Mouse (Mus musculus) embryonic facial prominence, embryonic 15.5 days (tissue): ENCODE measurements around the gene C7. TPM values are rescaled to one million over a fixed set of nuclear protein-coding genes. Genes with fewer than 3 reads are reported as not detected.
"Not testable (repeated sequence)": the region's sequence is repeated elsewhere in the genome, so short reads cannot be mapped to it uniquely, and the experiment has no call there.

Experiments
- ATAC-seq: fragments of 200-750 bp; cut with Nextera tagmentation; 2 replicates; pipeline ENCODE4 v1.8.0; 2017; ENCODE audit warnings: low read depth, moderate TSS enrichment; ENCODE audit not compliant: insufficient number of reproducible peaks, low FRiP score, low TSS enrichment
- H3K27ac ChIP-seq: fragments of 300-500 bp; sonication (generic); replicated peaks from 2 replicates; pipeline ENCODE4 v1.5.1; 2015; ENCODE audit warnings: mild to moderate bottlenecking, inconsistent platforms
- H3K27me3 ChIP-seq: fragments of 300-500 bp; sonication (generic); 2 replicates; pipeline ENCODE4 v1.6.1; 2015; ENCODE audit warnings: inconsistent platforms
- H3K36me3 ChIP-seq: fragments of 300-500 bp; sonication (generic); 2 replicates; pipeline ENCODE4 v1.6.1; 2015; ENCODE audit warnings: mild to moderate bottlenecking, inconsistent platforms
- H3K4me1 ChIP-seq: fragments of 300-500 bp; sonication (generic); 2 replicates; pipeline ENCODE4 v1.6.1; 2015; ENCODE audit warnings: inconsistent platforms
- H3K4me2 ChIP-seq: fragments of 300-500 bp; sonication (generic); replicated peaks from 2 replicates; pipeline ENCODE4 v1.6.1; 2015; ENCODE audit warnings: mild to moderate bottlenecking, inconsistent platforms
- H3K4me3 ChIP-seq: fragments of 300-500 bp; sonication (generic); replicated peaks from 2 replicates; pipeline ENCODE4 v1.5.1; 2015; ENCODE audit warnings: mild to moderate bottlenecking, inconsistent platforms
- H3K9ac ChIP-seq: fragments of 300-500 bp; sonication (generic); 2 replicates; pipeline ENCODE4 v1.6.1; 2015; ENCODE audit warnings: inconsistent platforms
- H3K9me3 ChIP-seq: fragments of 300-500 bp; sonication (generic); replicated peaks from 2 replicates; pipeline ENCODE4 v1.6.1; 2016; ENCODE audit warnings: inconsistent platforms
- WGBS: fragments of 180-500 bp; shearing (Covaris S2); methylation state at CpG from one replicate; pipeline ENCODE4 v1.1.7; 2015; 5-methylcytosine and 5-hydroxymethylcytosine counted together
- polyA plus RNA-seq: library from polyadenylated mRNA; unstranded; fragments of >200 nt; fragmentation: Nextera tagmentation; extraction: Ambion mirVana; gene quantifications from 2 replicates; pipeline ENCODE4 v1.2.1, GENCODE M21; 2015

C7 gene
- polyA plus RNA-seq, 1 experiment from 2014 or later = not detected

DNA sequence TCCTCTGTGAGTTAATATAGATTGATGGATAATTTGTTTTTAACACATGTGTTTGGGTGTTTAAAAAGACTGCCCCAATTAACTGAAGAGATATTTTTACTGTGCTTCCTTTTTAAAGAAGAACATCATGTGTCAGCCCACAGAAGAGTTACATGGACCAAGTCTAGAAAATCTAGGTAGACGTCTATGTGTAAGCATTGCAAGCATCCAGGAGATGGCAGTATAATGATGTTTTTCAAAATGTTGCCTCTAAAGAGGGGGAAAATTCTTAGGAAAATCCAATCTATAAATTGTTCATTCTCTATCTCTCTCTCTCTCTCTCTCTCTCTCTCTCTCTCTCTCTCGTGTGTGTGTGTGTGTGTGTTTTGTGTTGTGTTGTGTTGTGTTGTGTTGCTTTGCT lies 22.6 kb upstream of the C7 start:
- 7% methylated on average over 2 of the region's 2 CpGs for WGBS
- ATAC-seq = no peak
- H3K36me3 ChIP-seq = no peaks in the 10 kb centered on the region

DNA sequence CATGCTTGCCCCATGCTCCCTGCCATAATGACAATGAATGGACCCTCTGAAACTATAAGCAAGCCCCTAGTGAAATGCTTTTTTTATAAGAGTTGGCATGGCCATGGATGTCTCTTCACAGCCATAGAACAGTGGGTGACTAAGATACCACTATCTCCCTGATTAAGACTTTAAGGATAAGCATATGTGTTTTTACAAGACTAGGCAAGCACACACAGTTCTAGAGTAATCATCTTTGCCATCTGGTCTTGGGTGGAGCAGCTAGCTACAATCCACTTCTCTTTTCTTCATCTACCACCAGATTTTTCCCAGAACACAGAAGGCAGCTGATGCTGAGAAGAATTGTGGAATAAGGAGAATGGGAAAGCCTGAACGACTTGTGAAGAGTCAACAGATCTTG lies 17.7 kb upstream of the C7 start:
- Histone ChIP-seq H3K4me1 (no peaks in the 10 kb centered on the region), H3K9me3 (no peaks in the 10 kb centered on the region), H3K9ac (no peak overlapping the region), H3K36me3 (no peaks in the 10 kb centered on the region), H3K27ac (no peak overlapping the region), H3K4me3 (no peak overlapping the region), H3K27me3 (no peaks in the 10 kb centered on the region), H3K4me2 (no peak overlapping the region)
- WGBS = 85% methylated on average over 1 of the region's 1 CpGs
- no peak for ATAC-seq

More for the DNA sequence above, 22.6 kb upstream of the C7 start:
- Histone ChIP-seq H3K4me1 (no peaks in the 10 kb centered on the region), H3K27me3 (no peaks in the 10 kb centered on the region), H3K9me3 (no peaks in the 10 kb centered on the region), H3K4me2 (no peak overlapping the region), H3K4me3 (no peak overlapping the region), H3K27ac (no peak overlapping the region), H3K9ac (no peak overlapping the region)

DNA sequence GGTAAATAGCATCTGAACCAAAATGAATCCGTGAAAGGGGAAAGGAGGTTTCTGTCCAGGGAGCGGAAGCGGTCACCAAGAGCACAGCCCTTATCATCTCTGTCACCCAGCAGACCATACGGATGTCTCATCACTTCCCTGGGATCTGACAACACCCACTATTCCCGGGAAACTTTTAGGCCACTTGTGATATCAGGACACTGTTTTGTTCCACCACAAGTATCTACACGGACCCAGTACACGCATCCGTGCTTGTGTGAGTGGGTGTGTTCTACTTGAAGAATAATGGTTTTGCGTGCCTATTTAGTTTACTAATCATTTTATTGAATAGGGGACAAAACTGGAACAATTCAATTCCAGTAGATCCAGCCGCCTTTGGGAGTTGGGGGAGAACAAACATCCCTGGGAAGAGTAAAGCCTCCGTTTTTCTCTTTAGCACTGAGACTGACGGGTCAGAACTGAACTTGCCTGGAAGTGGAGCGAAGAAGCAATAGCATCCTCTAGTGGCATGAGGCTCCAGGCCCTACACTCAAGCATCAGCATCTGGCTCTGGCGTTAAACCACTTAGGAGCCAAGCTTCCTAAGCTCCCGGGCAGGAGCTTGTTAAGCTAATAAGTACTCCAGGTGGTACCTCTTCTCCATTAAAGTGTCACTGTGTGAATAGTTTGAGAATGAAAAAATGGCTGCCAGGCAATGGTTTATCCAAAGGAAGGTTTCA lies 5.4 kb upstream of the C7 start:
- H3K36me3 ChIP-seq = no peaks in the 10 kb centered on the region
- H3K27ac ChIP-seq = no peak overlapping the region
- H3K27me3 ChIP-seq = no peaks in the 10 kb centered on the region
- H3K9me3 ChIP-seq = no peaks in the 10 kb centered on the region
- H3K4me3 ChIP-seq = no peak overlapping the region
- WGBS = 53% methylated on average over 15 of the region's 15 CpGs
- H3K4me1 ChIP-seq = no peaks in the 10 kb centered on the region
- no peak for ATAC-seq
- no peak overlapping the region for H3K9ac ChIP-seq
- H3K4me2 ChIP-seq = no peak overlapping the region

DNA sequence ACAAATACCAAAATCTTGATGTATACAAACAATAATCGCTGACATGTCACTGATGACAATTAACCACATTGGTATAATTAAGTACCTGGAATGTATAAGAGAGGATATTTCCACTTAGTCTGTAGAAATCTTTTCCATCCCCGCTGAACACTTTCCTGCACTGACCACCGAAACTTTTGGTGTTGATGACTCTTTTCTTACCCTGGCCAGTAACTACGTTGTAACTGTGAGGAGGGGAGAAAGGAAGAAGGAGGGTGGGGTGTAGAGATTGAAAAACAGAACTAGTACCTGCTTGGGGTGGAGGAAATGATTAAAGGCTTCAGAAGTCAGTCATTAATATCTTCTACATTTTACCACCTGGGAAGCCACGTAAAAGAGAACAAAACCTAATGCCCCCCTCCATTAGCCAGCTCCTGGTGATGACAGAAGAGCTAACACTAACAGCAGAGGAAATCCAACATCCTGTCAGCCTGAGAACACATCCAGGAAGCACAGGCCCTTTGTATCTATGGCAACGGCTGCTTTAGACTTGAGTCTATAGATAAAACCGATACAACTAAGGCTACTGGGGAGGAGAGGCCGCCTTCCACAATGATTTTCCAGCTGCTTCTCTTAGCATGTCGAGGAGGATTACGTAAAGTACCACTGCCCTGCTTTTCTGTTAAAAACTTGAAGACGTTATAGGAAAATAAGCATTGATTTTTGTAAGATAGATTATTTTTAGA lies 17.8 kb downstream of the C7 start:
- no peaks in the 10 kb centered on the region for H3K27me3 ChIP-seq
- H3K4me2 ChIP-seq = no peak overlapping the region
- ATAC-seq = no peak
- H3K36me3 ChIP-seq = no peaks in the 10 kb centered on the region
- no peak overlapping the region for H3K4me3 ChIP-seq
- H3K9ac ChIP-seq = no peak overlapping the region
- H3K27ac ChIP-seq = no peak overlapping the region
- H3K9me3 ChIP-seq = no peaks in the 10 kb centered on the region
- no peaks in the 10 kb centered on the region for H3K4me1 ChIP-seq
- 62% methylated on average over 11 of the region's 11 CpGs for WGBS

DNA sequence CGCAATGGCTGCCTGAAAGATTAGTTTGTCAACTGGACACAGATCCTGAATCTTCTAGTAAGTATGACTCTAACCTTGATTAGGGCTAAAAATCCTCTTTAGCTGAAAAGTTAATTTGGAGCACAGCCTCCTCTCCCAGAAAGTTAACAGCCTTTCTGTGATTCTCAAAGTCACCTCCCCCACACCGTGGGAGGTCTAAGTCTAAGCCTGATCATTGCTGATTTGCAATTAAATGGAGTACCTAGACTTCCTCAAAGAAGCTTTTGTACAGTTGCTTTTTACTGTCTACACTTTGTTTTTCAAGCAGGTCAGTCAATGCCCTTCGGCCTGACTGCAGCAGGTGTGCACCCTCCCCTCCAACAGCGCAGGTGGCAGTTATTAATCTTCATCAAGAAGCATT lies 34.3 kb downstream of the C7 start:
- Histone ChIP-seq H3K27me3 (no peaks in the 10 kb centered on the region), H3K36me3 (no peaks in the 10 kb centered on the region), H3K9me3 (no peaks in the 10 kb centered on the region), H3K4me3 (no peak overlapping the region), H3K27ac (no peak overlapping the region), H3K9ac (no peak overlapping the region), H3K4me2 (no peak overlapping the region), H3K4me1 (no peaks in the 10 kb centered on the region)
- no peak for ATAC-seq
- WGBS = 91% methylated on average over 4 of the region's 4 CpGs

DNA sequence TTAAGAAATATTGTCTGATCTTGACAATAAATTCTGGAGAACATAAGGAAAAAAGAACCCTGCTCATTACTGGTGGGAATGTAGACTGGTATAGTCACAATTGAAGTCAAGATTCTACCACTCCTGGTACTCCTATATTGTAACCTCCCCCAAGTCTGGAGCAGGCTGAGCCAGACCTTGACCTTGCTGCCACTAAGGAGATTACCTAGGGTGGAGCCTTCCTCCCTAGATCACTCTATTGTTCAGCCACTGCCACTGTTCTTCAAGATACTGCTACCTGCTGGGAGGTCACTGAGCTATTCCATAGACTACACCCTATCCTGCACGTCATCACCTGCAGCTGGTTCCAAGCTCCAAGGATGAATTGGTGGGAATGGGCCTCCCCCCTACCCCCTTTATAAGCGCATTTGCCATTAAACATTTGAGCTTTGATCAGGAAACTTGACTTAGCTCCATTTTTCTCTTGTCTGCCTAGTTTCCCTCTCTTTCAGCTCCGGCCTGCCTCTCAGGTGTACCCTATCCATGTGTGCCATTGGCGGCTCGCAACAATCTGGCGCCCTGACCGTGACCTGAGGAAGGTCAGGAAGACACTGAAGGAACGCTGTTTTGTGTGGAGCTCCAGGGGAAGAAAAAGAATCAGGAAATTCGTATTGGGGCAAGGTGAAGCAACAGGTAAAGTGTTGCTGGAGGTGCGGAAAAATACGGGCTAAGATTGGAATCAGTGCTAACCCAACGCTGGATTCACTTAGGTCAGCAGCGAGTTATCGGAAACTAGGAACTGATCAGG lies 39.9 kb downstream of the C7 start:
- H3K9ac ChIP-seq, H3K4me3 ChIP-seq, ATAC-seq, H3K27ac ChIP-seq, H3K4me1 ChIP-seq, H3K36me3 ChIP-seq, H3K9me3 ChIP-seq, H3K27me3 ChIP-seq, H3K4me2 ChIP-seq: not testable (repeated sequence)
- 90% methylated on average over 14 of the region's 14 CpGs for WGBS

DNA sequence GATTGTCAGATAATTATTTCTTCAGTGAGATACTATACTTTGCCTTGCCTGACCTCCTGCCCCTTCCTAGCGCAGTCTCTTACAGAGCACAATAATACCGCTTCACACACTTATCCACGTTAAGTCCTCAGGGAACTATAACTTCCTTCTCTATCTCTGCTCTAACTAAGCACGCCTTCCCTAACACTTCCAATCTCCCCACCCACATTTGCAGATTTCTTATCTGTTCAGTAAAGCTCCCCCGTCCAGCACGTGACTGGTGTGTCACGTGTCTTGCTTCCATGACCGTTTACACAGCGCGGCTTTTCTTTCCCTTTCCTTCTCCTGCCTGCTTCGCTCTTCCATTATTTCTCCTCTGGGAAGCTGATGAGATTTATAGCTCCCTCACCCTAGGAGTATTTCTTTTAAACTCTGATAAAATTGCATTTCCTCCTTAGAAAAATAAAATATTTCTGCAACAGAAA lies 53.9 kb downstream of the C7 start:
- Histone ChIP-seq H3K4me2 (no peak overlapping the region), H3K27me3 (no peaks in the 10 kb centered on the region), H3K4me1 (no peaks in the 10 kb centered on the region), H3K36me3 (no peaks in the 10 kb centered on the region), H3K9me3 (no peaks in the 10 kb centered on the region), H3K4me3 (no peak overlapping the region), H3K27ac (no peak overlapping the region), H3K9ac (no peak overlapping the region)
- 66% methylated on average over 11 of the region's 11 CpGs for WGBS
- no peak for ATAC-seq

DNA sequence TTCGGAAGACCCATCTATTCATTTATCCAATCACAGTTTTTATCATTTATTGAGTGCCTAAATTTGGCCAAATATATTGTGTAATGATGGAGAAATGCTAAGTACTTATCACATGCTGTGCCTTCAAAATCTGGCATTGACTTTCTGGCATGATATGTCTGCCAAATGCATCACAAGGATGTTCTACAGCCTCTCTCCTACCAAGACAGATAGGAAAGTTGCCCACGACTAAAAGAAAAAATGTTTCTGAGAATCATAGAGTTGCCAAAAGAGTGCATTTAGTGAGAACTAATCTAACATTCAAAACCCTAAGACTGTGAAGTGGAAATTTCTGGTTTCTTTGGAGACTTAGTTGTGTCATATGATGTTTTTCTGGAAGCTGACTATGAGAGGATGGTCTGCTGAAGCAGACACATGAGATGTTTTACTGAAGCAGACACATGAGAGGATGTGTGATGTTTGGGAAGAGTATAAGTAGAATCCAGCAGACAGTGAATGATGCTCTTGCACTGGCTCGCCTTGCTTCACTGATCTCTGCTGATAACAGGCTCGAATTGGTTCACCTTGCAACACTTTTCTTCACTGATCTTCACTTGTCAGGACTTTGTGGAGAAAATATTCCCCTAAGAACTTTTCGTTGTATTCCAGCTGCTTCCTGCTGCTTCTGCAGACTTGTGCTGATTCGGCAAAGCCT lies 59.9 kb downstream of the C7 start:
- Histone ChIP-seq H3K27ac (no peak overlapping the region), H3K4me2 (no peak overlapping the region), H3K27me3 (no peaks in the 10 kb centered on the region), H3K9me3 (no peaks in the 10 kb centered on the region), H3K9ac (no peak overlapping the region), H3K36me3 (no peaks in the 10 kb centered on the region), H3K4me3 (no peak overlapping the region), H3K4me1 (no peaks in the 10 kb centered on the region)
- no peak for ATAC-seq
- 79% methylated on average over 6 of the region's 6 CpGs for WGBS

DNA sequence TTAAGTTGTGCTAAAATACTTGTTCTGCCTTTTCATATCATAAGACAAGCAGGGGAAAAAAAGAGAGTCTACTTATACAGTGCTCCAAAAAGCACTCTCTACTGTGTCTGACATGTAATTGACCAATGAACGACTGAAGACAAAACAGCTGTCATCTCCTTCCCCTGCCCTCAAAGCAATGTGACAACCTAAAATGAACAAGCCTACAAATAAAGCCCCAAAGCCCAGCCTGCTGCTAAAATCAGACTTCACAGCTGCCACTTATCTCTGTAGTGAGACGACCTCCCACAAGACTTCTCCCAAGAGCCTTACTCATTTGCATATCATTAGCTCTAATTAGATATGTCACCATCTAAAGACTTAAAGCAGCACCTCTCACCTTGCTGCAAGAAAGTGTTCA lies 60.6 kb downstream of the C7 start:
- WGBS = 50% methylated on average over 2 of the region's 2 CpGs
- H3K9me3 ChIP-seq = no peaks in the 10 kb centered on the region
- no peaks in the 10 kb centered on the region for H3K36me3 ChIP-seq
- no peaks in the 10 kb centered on the region for H3K27me3 ChIP-seq
- no peak overlapping the region for H3K4me2 ChIP-seq
- ATAC-seq = no peak
- H3K27ac ChIP-seq = no peak overlapping the region
- no peaks in the 10 kb centered on the region for H3K4me1 ChIP-seq
- H3K4me3 ChIP-seq = no peak overlapping the region
- H3K9ac ChIP-seq = no peak overlapping the region

DNA sequence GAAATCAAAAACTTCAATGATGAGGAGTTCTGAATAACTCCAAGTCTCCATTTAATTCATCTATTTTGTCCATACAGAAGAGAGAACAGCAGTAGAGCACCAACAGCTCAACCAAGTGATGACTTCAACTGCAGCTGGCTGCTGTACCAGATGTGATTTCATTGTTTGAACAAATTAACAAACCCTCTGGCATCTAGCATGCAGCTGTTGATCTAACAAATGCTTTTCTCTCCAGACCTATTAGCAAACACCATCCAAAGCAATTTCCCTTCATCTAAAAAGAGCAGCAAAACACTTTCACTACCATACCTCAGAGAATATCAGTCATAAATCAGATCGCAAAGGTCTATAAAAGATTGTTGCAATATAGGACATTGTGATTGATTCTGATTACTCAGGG lies 90.2 kb downstream of the C7 start:
- H3K4me2 ChIP-seq = no peak overlapping the region
- no peaks in the 10 kb centered on the region for H3K4me1 ChIP-seq
- H3K27ac ChIP-seq = no peak overlapping the region
- no peak overlapping the region for H3K9ac ChIP-seq
- no peak overlapping the region for H3K4me3 ChIP-seq
- no peaks in the 10 kb centered on the region for H3K9me3 ChIP-seq
- no peak for ATAC-seq
- WGBS = 95% methylated on average over 1 of the region's 1 CpGs
- H3K36me3 ChIP-seq = no peaks in the 10 kb centered on the region
- H3K27me3 ChIP-seq = no peaks in the 10 kb centered on the region
